Mouse (Mus musculus): ENCODE measurements around the gene Rsrc1. TPM values are rescaled to one million over a fixed set of nuclear protein-coding genes. Genes with fewer than 3 reads are reported as not detected.

The Rsrc1 gene
- polyA plus RNA-seq, 1 experiment = 12.9 TPM

DNA sequence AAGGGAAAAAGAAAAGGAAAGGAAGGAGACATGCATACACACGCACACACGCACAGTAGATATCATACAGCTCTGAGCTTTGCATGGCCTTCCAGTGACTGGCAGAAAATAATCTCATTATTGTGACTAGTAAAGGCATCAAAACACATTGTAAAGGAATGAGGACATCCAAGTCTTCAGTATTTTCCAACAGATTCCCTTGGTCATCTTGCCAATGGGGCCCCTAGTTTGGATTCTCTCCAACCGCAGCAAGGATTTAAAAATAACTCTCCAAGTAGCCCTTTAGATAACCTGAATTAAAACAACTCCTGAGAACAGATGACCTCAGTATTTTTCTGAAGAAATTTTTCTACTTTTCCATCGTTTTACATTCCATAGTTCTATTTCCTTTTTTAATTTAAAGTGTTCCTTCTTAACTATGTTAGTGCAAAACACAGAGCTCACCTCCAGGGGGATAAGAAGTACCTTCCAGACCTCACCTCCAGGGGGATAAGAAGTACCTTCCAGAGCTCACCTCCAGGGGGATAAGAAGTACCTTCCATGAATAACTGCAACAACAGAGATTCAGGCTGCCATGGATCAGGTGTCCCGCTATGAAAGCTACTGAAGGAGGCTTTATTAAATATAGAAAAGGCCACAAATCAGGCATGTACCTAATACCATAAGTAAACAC, 388.4 kb downstream of the Rsrc1 start:
- TF ChIP-seq MYOG (IDR thresholded peaks at IDR 0.05; ENCODE audit: control insufficient read depth in 1 of 3, insufficient read depth in 1 of 3, insufficient read length in 2 of 3, low read depth in 2 of 3) (no peak), MAX (IDR thresholded peaks at IDR 0.05; ENCODE audit: low read depth) (no peak), REST (IDR thresholded peaks at IDR 0.05; ENCODE audit: insufficient read depth, insufficient read length) (no peak), MYOD1 (IDR thresholded peaks at IDR 0.05; ENCODE audit: control insufficient read depth in 1 of 3, insufficient read length in 2 of 3, low read depth in 2 of 3) (no peak), E2F4 (IDR thresholded peaks at IDR 0.05; ENCODE audit: insufficient read depth) (no peak)
- no peaks in the 10 kb centered on the region for H3K36me3 ChIP-seq (ENCODE audit: control insufficient read depth, insufficient read depth)
- H3ac ChIP-seq (ENCODE audit: control insufficient read depth, insufficient read length) = no peak overlapping the region
- no peak overlapping the region for H3K4me2 ChIP-seq (ENCODE audit: low read depth)
- no peaks in the 10 kb centered on the region for H3K79me2 ChIP-seq (ENCODE audit: control insufficient read depth, insufficient read depth)
- peaks cover 10% of the 10 kb centered on the region for H3K27me3 ChIP-seq (ENCODE audit: control insufficient read depth, insufficient read depth, insufficient read length)
- no peak overlapping the region for H3K4me3 ChIP-seq

DNA sequence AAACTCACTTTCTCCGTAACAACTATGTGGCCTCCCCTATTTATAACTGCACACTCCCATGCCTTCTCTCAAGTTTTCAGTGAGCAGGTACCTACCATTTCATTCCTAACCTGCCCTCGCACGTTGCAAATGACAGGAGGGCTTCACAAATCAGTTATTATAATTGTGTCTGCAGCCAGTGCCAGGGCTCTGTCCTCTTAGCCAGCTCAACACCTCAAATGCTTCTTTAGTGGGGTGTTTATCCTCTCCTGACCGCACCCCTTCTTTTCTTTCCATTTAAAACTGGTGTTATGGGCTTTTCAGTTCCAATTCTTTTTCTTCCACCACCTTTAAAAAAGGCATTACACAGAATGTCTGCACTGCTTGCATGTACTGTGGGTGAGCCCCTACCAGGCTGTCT, 391.0 kb downstream of the Rsrc1 start:
- TF ChIP-seq MYOD1 (IDR thresholded peaks at IDR 0.05; ENCODE audit: control insufficient read depth in 1 of 3, insufficient read length in 2 of 3, low read depth in 2 of 3) (no peak), POLR2A (IDR thresholded peaks at IDR 0.05; ENCODE audit: insufficient read length, low read depth) (no peak)
- H3K27me3 ChIP-seq (ENCODE audit: control insufficient read depth, insufficient read depth, insufficient read length) = peaks cover 10% of the 10 kb centered on the region
- no peak overlapping the region for H3ac ChIP-seq (ENCODE audit: control insufficient read depth, insufficient read length)
- H3K79me2 ChIP-seq (ENCODE audit: control insufficient read depth, insufficient read depth) = no peaks in the 10 kb centered on the region
- no peak overlapping the region for H3K4me3 ChIP-seq
- peak overlapping the region; percentile 36 for H3K4me2 ChIP-seq (ENCODE audit: low read depth)
- no peaks in the 10 kb centered on the region for H3K36me3 ChIP-seq (ENCODE audit: control insufficient read depth, insufficient read depth)

DNA sequence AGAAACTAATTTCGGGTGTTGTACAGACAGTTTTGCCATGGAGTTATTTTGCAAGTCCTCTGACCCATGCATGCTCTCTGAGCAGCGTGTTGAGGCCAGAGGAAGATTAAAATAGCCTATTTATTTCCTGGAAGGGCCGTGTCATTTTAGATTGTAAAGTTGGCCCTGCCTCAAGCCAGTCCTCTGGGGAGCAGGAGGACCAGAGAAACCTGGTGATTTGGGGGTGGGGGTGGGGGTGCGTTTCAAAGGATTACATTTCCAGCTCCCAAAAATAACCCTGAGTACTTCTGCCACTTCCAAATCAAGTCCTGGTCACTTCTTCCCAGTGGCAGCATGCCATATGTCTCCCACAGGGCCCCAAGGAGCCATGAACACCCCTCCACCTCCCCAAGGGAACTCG, 391.6 kb downstream of the Rsrc1 start:
- no peak for TF ChIP-seq CEBPB (IDR thresholded peaks at IDR 0.05; ENCODE audit: insufficient read depth, poor library complexity, severe bottlenecking)
- TF ChIP-seq POLR2AphosphoS2 (IDR thresholded peaks at IDR 0.05; ENCODE audit: insufficient read length, low read depth) = no peak
- no peak for TF ChIP-seq POLR2A (IDR thresholded peaks at IDR 0.05; ENCODE audit: insufficient read length, low read depth)
- TF ChIP-seq MAX (IDR thresholded peaks at IDR 0.05; ENCODE audit: low read depth) = no peak
- no peak for TF ChIP-seq MYOG (IDR thresholded peaks at IDR 0.05; ENCODE audit: control insufficient read depth in 1 of 3, insufficient read depth in 1 of 3, insufficient read length in 2 of 3, low read depth in 2 of 3)
- no peak for TF ChIP-seq TCF3 (IDR thresholded peaks at IDR 0.05; ENCODE audit: insufficient read length, low read depth)
- no peak for TF ChIP-seq E2F4 (IDR thresholded peaks at IDR 0.05; ENCODE audit: insufficient read depth)
- TF ChIP-seq USF1 (IDR thresholded peaks at IDR 0.05; ENCODE audit: low read depth) = no peak
- no peak for TF ChIP-seq TCF12 (IDR thresholded peaks at IDR 0.05; ENCODE audit: insufficient read depth, poor library complexity, severe bottlenecking)
- TF ChIP-seq SRF (IDR thresholded peaks at IDR 0.05; ENCODE audit: control insufficient read depth, insufficient read length, low read depth) = no peak
- Histone ChIP-seq H3K27me3 (ENCODE audit: control insufficient read depth, insufficient read depth, insufficient read length) (peaks cover 10% of the 10 kb centered on the region), H3K4me3 (no peak overlapping the region), H3K4me2 (ENCODE audit: low read depth) (peak overlapping the region; percentile 36), H3K79me2 (ENCODE audit: control insufficient read depth, insufficient read depth) (no peaks in the 10 kb centered on the region), H3ac (ENCODE audit: control insufficient read depth, insufficient read length) (no peak overlapping the region), H3K36me3 (ENCODE audit: control insufficient read depth, insufficient read depth) (no peaks in the 10 kb centered on the region)

GRCm38 (mm10) chr3:67373872-67374271, 392.7 kb downstream of the Rsrc1 start, which contains the start of gene Mlf1:
Mlf1 (plus strand) TSS chr3:67374097.
- peaks cover 10% of the 10 kb centered on the region for H3K27me3 ChIP-seq (ENCODE audit: control insufficient read depth, insufficient read depth, insufficient read length)

DNA sequence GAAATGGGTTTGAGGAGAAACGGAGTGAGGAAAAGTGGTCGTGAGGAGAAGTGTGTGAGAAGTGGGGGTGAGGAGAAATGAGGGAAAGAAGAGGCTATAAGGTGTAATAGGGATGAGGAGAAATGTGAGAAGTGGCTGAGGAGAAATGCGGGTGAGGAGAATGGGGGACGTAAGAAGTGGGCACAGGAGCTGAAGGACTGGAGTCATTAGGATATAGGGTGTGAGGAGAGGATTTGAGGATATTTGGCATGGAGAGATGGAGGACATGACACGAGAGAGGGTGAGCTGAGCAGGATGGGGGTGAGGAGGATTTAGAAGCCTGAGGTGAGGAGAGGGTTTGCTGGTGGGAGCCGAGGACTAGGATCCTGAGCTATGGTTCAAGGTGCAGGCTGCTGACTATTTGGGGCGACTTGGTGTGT, 393.2 kb downstream of the Rsrc1 start:
- no peak overlapping the region for H3K4me3 ChIP-seq
- peaks cover 10% of the 10 kb centered on the region for H3K27me3 ChIP-seq (ENCODE audit: control insufficient read depth, insufficient read depth, insufficient read length)
- no peaks in the 10 kb centered on the region for H3K36me3 ChIP-seq (ENCODE audit: control insufficient read depth, insufficient read depth)
- no peak overlapping the region for H3ac ChIP-seq (ENCODE audit: control insufficient read depth, insufficient read length)
- H3K79me2 ChIP-seq (ENCODE audit: control insufficient read depth, insufficient read depth) = no peaks in the 10 kb centered on the region
- TF ChIP-seq E2F4 (IDR thresholded peaks at IDR 0.05; ENCODE audit: insufficient read depth) = no peak
- TF ChIP-seq SRF (IDR thresholded peaks at IDR 0.05; ENCODE audit: control insufficient read depth, insufficient read length, low read depth) = no peak
- no peak for TF ChIP-seq MAX (IDR thresholded peaks at IDR 0.05; ENCODE audit: low read depth)
- no peak for TF ChIP-seq MYOG (IDR thresholded peaks at IDR 0.05; ENCODE audit: control insufficient read depth in 1 of 3, insufficient read depth in 1 of 3, insufficient read length in 2 of 3, low read depth in 2 of 3)
- no peak for TF ChIP-seq POLR2AphosphoS2 (IDR thresholded peaks at IDR 0.05; ENCODE audit: insufficient read length, low read depth)
- no peak for TF ChIP-seq MYOD1 (IDR thresholded peaks at IDR 0.05; ENCODE audit: control insufficient read depth in 1 of 3, insufficient read length in 2 of 3, low read depth in 2 of 3)
- peak overlapping the region; percentile 68 for H3K4me2 ChIP-seq (ENCODE audit: low read depth)

More at GRCm38 (mm10) chr3:67373872-67374271, 392.7 kb downstream of the Rsrc1 start, which contains the start of gene Mlf1:
- H3ac ChIP-seq (ENCODE audit: control insufficient read depth, insufficient read length) = no peak within 1 kb of the TSS
- no peaks in the 10 kb centered on the region for H3K79me2 ChIP-seq (ENCODE audit: control insufficient read depth, insufficient read depth)
- no peaks in the 10 kb centered on the region for H3K36me3 ChIP-seq (ENCODE audit: control insufficient read depth, insufficient read depth)
- H3K4me3 ChIP-seq = no peak within 1 kb of the TSS
- peak within 1 kb of the TSS; percentile 68 for H3K4me2 ChIP-seq (ENCODE audit: low read depth)
- TF ChIP-seq MYOD1 (IDR thresholded peaks at IDR 0.05; ENCODE audit: control insufficient read depth in 1 of 3, insufficient read length in 2 of 3, low read depth in 2 of 3) (no peak), POLR2A (IDR thresholded peaks at IDR 0.05; ENCODE audit: insufficient read length, low read depth) (peak; percentile 47)

All from myocyte (in vitro differentiated cells).